Mouse (Mus musculus) neural tube, embryonic 10.5 days (tissue): ENCODE measurements around the gene Adamtsl3.

Experiments used
- DNase-seq: peaks from one replicate; pipeline ENCODE4 v3.0.0-alpha.2; 2017; ENCODE audit warnings: low spot score; ENCODE audit errors: extremely low spot score

Gene Adamtsl3

DNA sequence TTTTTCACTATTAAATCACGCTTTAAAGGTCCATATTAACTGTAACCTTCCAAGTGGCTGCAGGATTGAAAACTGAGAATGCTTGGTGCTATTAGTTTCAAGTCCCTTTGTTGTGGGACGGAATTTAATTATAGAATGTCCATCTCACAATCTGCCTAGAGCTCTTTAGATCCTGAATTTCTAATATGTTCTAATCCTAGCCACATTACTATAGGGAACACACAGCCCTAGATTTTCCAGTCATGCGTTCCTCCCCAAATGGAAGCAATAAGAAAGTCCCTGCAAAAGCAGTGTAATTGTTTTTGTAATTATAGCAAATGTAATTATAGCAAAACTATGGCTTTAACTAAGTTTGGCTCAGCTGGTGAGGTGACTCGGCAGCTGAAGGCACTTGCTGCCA, 161.6 kb downstream of the Adamtsl3 start:
- DNase-seq: no peak

- DNase-seq: no peak
Observed at GRCm38 (mm10) chr7:82501306-82501705, 165.8 kb downstream of the Adamtsl3 start.

DNA sequence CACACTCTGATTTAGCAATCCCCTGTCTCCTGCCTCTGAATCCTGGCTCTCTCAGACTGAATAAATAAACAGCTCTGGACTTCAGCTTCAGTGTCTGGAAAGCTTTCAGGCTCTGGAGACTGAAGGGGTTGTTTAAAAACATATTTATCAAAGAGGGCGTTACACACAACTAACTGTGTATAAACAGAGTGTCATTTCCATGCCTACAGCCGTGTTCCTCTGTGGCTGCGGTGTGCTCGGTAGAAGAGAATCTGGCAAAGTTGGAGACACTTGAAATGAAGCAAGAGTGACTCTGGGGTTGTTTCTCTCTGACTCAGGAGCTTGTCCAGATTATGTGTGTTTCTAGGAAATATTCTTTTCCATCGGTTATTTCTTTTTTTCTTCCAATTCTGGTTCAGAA, 167.0 kb downstream of the Adamtsl3 start:
- DNase-seq: no peak

- peak; percentile 65 for DNase-seq
Observed at GRCm38 (mm10) chr7:82504101-82504500, 168.6 kb downstream of the Adamtsl3 start.

DNA sequence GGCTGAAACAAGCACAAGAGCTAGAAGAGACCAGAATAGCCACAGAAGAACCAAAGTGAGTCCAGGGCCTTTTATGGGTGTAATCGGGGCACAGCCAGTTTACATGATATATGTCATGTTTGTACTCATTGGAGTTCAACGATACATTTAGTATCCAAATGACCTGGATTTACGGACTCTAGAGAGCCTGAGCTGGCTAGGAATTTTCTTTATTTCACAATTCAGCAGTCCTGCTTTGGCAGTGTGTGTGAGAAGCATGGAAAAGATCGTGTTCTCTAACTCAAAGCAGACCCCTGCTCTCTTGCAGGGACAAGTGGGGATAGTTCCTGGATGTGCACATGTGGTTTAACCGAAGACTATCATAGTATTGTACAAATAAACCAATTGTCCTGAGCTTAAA, 195.1 kb downstream of the Adamtsl3 start:
- DNase-seq: no peak

- no peak for DNase-seq
Observed at GRCm38 (mm10) chr7:82531376-82531775, 195.9 kb downstream of the Adamtsl3 start.

GRCm38 (mm10) chr7:82533188-82533587, 197.7 kb downstream of the Adamtsl3 start:
- DNase-seq: no peak

- DNase-seq: no peak
Observed at GRCm38 (mm10) chr7:82533747-82534504, 198.4 kb downstream of the Adamtsl3 start.

- no peak for DNase-seq
Observed at GRCm38 (mm10) chr7:82544390-82544919, 209.0 kb downstream of the Adamtsl3 start.

DNA sequence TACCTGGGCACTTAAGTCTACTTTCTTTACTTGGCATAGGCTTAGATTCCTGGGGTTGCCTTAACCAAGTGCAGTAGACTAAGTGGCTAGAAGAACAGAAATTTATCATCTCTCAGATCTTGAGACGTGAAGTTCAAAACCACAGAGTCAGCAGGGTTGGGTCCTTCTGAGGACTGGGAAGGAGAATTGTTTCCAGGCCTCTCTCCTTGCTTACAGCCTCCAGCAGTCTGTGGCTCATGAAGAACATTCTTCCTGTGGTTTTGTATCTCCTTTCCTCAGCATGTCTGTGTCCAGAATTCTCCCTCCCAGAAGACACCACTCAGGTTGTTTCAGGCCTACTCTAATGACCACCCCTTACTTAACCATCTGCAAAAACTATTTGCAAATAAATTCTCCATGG, 216.5 kb downstream of the Adamtsl3 start:
- no peak for DNase-seq

- DNase-seq: no peak
Observed at GRCm38 (mm10) chr7:82555803-82556202, 220.3 kb downstream of the Adamtsl3 start.

GRCm38 (mm10) chr7:82556417-82556816, 220.9 kb downstream of the Adamtsl3 start:
- no peak for DNase-seq

- DNase-seq: no peak
Observed at GRCm38 (mm10) chr7:82557111-82557510, 221.6 kb downstream of the Adamtsl3 start.

DNA sequence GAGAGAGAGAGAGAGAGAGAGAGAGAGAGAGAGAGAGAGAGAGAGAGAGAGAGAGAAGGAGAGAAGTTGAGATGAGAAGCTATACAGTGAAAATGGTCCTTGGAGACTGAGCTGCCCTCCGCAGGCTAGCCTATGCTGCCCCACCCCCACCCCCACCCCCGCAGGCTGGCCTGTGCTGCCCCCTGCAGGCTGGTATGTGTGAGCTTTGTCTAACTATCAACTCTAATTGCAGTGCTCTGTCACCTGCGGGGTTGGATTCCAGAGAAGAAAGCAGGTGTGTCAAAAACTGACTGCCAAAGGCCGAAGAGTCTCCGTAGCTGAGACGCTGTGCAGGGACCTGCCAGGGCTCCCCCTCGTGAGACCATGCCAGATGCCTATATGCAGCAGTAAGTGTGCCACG, 231.2 kb downstream of the Adamtsl3 start:
- DNase-seq: no peak

DNA sequence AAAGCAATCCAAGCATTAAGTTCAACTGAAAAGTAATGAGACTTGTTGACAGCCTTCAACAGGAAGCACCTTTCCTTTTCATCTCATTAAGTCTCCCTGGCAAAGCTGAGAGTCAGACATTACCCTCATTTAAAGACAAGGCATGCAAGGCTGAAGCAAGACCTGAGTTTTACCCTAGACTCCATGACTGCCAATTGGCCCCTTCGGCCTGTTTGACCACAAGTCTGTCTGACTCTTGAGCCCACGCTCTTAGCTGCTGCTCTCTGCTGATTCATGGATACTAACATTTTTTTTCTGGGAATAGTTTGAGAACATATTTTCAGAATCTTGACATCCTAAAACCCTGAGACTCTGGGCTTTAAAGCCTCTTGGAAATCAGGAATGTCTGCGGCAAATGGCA, 232.3 kb downstream of the Adamtsl3 start:
- DNase-seq: no peak

- DNase-seq: no peak
Observed at GRCm38 (mm10) chr7:82572981-82573380, 237.5 kb downstream of the Adamtsl3 start.

- no peak for DNase-seq
Observed at GRCm38 (mm10) chr7:82580007-82580406, 244.5 kb downstream of the Adamtsl3 start.

- DNase-seq: no peak
Observed at GRCm38 (mm10) chr7:82581802-82582201, 246.3 kb downstream of the Adamtsl3 start.

DNA sequence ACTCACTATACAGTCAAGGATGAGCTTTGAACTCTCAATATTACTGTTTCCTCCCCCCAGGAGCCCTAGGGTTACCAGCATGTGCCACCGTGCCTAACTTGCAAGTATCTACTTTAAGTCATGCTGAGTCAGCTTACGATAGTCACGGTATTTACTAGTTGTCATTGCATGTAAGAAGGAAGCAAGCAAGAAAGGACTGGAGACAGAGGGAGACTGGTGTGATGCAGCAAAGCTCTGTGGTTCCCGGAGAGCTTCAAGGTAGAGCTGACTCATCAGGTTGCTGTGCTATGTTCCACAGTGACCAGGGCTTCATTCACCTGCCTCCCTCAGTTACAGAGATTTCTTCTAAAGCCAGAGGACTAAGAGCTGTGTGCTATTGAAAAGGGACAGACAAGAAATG, 247.0 kb downstream of the Adamtsl3 start:
- no peak for DNase-seq

DNA sequence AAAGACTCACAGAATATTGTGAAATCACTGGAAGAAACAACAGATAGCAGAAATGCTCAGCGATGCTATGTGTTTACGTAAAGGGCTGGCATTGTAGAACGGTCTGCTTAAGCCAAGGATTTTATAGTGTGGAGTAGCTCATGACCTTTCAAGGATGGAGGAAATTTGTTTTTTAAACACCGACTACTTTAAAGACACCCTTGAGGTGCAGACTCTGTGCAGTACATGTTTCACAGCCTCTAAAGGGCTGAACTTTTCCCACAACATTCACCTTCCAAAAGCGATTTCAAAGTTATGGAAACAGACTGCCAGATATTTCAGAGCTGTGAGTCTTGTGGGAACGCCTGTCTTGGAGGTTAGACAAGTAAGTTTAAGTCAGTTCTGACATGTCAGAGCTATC, 255.4 kb downstream of the Adamtsl3 start:
- DNase-seq: no peak

DNA sequence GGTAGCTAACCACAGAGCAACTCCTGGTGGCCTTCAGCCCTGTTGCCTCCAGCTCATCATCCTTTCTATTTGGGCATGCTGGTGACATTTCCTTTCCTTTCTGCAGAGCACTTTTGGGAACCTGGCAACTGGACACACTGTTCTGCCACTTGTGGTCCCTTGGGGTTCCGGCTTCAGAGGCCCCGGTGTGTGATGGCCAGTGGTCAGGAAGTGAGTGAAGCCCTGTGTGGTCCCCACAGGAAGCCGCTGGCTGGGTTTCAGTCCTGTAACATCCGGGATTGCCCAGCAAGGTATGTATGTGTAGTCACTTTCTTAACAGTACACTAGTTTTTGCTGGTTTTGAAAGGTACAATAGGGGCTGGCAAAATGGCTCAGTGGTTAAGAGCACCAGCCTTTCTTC, 266.5 kb downstream of the Adamtsl3 start:
- DNase-seq: no peak

DNA sequence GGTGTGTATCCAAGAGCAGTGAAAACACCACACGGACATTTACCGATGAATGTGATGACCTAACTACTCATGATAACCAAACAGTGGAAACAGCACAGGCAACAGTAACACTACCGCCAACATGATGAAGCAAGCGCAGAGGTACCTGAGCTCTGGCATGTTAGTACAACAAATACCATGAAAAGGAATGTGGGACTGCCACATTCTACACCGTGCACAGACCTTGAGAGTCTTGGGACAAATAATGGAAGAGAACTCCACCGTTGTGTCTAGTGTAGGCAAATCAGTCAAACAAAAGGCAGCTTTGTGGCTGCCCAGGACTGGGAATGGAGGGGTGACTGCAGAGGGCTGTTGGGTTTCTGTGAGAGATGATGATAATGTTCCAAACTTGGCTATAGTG, 269.9 kb downstream of the Adamtsl3 start:
- DNase-seq: no peak

- DNase-seq: no peak
Observed at GRCm38 (mm10) chr7:82609629-82610028, 274.1 kb downstream of the Adamtsl3 start.
